Mouse (Mus musculus) mature B cell (primary cell): ENCODE data around the gene Dap3.
"Not testable (repeated sequence)": the region's sequence is repeated elsewhere in the genome, so short reads cannot be mapped to it uniquely, and the experiment has no call there.

Experiments
- in situ Hi-C: fragments of 300-500 bp; cut with MboI; formaldehyde crosslinking; loops from 2 replicates; pipeline ENCODE4 v1.14.3; 2019

Gene Dap3

DNA sequence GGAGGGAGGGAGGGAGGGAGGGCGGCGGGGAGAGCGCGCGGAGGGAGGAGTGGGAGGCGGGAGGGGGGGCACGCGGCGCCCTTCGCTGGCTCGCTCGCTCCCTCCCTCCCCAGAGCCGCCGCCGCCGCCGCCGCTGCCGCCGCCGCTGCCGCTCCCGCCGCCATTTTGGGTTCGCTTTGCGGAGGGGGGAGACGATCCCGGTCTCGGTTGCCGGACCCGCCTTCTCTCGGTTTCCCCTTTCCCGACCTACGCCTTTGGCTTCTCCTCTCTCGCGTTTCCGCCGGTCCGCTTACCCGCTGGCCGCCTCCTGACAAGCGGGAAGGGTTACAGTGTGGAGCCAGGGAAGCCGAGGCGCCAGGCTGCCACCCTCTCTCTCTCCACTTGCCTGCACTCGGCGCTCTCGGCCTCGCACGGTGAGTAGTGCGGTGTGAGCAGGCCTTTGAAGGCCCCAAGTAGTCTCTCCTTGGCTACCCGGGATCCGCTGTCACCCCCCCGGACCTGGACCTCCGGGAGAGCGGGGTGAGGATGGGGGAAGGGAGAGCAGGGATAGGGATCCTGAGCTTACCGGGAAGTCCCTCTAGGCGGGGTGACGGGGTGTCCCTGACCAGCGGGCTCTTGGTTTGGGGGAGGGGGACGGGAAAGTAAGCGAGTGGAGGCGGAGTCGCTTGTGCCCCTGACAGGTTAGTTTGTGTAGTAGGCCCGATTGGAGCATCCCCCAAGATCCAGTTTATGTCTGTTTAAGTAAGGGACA lies at the start of gene Dap3, which contains the start of gene Ash1l:
TSS of gene Dap3 (minus strand) at position 606 of the 751 bp plus-strand sequence.
TSS of gene Ash1l (plus strand) at position 47 of the 751 bp plus-strand sequence.
- in situ Hi-C loops, result no loop called here

DNA sequence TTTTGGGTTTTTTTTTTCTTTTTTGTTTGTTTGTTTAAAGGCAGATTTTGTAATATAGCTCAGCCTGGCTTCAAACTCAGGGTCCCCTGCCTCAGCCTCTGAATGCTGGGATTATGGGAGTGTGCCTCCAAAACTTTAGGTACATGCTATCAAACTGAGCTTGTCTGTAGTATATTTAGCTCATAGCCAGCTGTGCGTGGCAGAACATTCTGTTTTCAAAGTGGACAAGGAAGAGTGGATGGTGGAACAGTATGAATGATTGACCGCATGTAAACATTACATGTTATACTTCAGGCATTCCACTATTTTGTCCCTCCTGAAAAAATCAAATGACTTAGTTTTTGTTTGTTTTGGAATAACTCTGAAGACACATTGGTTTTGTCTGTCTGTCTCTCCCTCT lies 41.8 kb upstream of the Dap3 start:
- in situ Hi-C loops, result no loop called here

DNA sequence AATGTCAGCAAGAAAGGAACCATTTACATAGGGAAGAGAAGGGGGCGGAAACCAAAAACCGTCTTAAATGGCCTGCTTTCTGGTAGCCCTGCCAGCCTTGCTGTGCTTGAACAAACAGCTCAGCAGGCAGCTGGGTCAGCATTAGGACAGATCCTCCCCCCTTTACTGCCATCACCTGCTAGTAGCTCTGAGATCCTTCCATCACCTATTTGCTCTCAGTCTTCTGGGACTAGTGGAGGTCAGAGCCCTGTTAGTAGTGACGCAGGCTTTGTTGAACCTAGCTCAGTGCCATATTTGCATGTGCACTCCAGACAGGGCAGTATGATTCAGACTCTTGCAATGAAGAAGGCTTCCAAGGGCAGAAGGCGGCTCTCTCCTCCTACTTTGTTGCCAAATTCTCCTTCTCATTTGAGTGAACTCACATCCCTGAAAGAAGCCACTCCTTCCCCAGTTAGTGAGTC lies 33.0 kb upstream of the Dap3 start:
- in situ Hi-C loops, result no loop called here

DNA sequence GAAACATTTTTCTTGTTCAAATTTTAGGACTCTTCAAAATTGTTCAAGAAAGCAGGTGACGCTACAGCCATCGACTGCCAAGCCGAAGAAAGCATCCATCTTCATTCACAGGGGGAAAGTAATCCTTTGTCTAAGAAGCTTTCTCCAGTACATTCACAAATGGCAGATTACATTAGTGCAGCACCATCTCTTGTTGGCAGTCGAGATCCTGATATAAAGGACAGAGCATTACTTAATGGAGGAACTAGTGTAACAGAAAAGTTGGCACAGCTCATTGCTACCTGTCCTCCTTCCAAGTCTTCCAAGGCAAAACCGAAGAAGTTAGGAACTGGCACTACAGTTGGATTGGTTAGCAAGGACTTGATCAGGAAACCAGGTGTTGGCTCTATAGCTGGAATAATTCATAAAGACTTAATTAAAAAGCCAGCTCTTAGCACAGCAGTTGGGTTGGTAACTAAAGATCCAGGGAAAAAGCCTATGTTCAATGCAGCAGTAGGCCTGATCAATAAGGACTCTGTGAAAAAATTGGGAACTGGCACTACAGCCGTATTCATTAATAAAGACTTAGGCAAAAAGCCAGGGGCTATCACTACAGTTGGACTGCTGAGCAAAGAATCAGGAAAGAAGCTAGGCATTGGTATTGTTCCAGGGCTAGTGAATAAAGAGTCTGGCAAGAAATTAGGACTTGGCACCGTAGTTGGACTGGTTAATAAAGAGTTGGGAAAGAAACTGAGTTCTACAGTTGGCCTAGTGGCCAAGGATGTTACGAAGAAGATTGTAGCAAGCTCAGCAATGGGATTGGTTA lies 30.4 kb upstream of the Dap3 start:
- in situ Hi-C loops, result no loop called here

DNA sequence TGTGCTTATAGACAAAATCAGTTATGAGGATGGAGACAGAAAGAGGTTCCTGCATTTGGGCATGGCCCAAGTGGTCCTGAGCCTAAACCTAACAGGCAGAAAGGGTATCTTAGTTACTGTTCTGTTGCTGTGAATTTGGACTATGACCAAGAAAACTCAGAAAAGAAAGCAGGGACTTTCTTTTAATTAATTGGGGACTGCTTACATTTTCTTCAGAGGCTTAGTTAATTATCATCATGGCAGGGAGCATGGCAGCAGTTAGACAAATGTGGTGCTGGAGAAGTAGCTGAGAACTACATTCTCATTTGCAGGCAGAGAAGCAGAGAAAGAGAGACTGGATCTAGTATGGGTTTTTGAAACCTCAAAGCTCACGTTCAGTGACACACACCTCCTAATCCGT lies 24.0 kb upstream of the Dap3 start:
- in situ Hi-C loops, result no loop called here

DNA sequence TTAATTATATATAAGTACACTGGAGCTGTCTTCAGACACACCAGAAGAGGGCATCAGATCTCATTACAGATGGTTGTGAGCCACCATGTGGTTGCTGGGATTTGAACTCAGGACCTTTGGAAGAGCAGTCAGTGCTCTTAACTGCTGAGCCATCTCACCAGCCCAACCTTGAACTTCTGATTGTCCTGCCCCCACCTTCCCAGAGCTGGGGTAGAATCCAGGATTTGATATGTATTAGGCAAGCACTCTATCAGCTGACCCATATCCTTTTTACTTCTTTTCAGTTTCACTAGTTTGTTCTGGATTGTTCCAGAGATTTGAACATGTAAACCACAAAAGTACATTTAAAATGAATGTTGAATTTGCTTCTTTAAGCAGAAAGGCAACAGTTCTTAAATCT lies 12.2 kb upstream of the Dap3 start:
- in situ Hi-C loops, result not testable (repeated sequence)

DNA sequence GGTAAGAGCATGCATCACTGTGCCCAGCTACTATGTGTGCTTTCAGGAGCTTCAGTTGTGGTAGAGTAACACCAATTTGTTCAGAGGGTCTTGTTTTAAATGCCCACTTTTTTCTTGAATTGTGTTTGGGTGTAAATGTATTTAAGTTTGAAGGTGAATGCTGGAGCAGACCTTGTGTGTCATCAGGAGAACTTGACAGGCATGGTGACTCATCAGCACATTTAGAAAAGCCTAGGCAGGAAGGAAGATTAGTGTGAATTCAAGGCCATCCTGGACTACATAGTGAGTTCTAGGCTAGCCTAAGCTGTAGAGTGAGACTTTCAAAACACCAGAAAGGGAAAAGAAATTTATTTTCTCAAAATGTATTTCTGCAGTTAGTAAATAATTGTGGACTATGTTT lies 2.8 kb upstream of the Dap3 start:
- in situ Hi-C loops, result no loop called here

DNA sequence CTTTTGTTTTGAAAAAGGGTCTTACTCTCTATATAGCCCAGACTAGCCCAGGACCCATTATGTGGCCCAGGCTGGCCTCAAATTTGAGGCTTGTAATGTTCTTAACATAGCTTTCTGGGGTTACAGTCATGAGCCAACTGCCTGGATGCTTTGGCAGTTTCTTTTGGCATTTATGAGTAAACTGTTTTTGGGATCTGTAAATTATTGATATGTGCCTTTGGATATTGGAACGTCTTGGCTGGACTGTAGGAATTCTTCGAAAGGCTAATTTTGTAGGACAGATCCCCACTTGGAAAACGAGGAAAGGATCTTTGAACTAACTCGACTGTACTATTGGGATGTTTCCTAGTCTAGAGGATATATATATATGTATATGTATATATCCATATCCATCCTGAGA lies 2.3 kb upstream of the Dap3 start:
- in situ Hi-C loops, result no loop called here

DNA sequence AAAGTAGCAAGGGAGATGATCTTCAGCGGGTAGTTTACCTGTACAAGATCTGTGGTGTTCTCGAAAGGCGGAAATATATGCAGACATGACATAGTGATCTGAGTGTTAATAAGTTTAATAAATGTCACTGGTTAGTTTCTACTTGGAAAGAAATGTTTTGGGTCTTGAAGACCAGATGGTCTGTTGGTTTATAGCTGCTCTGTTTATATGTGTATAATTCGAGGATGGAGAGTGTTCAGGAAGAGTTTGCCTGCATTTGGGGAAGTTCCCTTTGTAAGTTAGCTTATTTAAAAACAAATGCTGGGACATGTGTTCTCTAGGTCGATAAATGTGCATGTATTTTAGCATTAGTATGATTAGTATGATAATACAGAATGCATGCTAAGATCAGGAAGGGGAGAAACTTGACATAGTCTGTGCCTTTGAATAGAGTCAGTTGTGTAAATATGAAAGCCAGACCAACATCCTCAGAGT lies 383 bp upstream of the Dap3 start:
- in situ Hi-C loops, result no loop called here

DNA sequence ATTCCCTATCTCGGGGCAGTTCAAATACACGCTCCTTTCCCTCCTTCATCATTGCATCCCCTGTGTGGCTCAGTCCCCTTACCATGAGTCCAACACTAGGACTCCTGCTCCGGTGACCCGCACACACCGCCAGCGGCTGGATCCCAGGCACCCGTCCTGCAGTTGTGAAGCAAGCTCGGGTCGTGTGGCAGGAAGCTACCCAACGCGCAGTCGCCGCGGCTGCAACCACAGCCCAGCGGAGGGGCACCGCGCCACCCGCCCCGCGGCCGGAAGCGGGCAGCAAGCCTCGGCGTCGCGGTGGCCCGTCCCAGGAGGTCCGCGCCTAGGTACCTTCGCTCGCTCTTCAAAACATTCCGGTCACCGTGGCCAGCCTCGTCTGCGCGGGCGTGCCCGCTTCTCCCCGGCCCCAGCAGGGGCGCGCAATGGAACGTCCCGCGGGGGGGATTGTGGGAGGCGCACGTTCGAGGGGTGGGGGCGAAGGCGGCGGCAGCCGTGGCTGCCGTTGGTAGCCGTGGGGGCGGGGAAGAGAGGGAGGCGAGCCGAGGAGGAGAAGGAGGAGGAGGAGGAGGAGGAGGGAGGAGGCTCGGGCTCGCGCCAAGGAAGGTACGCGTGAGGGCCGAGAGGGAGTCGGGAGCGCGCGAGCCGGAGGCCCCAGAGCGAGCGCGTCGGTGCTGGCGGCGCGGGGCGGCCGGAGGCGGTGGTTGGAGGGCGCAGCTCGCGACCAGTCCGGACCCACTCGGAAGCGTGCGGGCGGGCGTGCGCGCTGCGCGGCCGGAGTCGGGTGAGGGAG lies 1.0 kb downstream of the Dap3 start:
- in situ Hi-C loops, result no loop called here

DNA sequence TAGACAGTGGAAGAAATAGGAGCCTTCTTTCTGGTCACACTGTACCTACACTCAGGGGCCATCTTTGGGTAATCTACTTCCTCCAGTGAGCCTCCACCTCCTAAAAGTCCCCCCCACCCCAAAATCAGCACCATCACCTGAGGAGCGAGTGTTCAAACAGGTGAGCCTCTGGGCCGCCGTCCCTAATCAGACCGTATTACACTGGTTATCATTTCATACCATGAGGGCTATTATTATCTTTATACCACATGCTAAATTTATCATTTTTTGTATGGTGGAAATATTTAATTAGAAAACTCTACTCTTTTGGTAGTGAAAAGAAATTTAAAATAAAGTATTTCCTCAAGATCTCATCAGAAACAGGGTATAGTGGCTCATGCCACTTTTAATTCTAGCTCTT lies 6.9 kb downstream of the Dap3 start:
- in situ Hi-C loops, result no loop called here

DNA sequence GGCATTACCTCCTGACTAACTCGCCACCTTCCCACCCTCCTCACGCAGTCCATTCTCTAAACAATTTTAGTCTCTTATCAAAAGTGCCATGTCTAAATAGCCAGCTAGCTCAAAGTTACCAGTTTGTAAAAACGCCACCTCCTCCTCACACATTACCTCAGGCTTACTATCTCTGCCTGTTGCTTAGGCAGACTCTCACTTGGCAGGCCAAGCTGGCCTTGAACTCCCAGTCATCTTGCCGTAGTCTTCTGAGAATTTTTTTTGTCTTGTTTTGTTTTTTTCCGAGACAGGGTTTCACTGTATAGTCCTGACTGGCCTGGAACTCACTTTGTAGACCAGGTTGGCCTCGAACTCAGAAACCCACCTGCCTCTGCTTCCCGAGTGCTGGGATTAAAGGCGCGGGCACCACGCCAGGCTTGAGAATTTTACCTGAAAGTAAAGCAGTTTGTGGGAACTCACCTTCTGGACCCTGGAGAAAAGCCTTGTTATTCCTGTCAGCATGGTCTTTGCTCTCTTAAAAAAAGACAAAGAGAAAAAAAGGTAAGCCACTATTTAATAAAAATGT lies 8.6 kb downstream of the Dap3 start:
- in situ Hi-C loops, result no loop called here

DNA sequence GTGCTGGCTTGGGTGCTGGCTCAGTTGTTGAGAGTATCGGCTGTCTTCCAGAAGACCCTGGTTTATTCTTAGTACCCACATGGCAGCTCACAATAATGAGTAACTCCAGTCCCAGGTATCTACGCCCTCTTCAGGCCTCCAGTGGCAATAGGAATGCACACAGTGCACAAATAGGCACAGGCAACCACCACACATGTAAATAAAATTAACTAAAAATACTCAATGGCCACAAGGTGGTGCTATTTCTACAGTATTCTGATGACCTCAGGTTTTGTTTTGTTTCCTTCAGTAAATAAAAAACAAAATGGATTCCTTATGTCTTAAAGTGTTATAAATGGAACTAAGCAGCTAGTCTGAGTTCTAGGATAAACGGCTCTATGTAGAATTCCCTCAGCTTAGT lies 11.2 kb downstream of the Dap3 start:
- in situ Hi-C loops, result no loop called here

DNA sequence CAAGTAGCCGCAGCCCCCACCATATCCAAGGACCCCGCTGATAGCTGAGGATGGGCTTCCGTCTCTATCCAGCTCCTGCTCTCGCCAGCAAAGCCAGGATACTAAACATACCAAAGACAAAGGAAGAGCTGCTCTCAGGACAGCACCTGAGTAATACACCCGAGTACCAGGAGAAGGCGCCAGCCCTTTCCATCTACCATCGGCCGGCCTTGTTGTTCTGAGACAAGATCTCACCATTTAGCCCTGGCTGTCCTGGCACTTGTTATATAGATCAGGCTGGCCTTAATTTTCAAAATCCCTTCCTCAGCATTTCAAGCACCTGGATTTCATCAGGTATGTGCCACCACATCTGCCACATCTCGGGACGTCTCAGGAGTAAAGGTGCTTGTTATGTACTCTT lies 11.9 kb downstream of the Dap3 start:
- in situ Hi-C loops, result no loop called here

DNA sequence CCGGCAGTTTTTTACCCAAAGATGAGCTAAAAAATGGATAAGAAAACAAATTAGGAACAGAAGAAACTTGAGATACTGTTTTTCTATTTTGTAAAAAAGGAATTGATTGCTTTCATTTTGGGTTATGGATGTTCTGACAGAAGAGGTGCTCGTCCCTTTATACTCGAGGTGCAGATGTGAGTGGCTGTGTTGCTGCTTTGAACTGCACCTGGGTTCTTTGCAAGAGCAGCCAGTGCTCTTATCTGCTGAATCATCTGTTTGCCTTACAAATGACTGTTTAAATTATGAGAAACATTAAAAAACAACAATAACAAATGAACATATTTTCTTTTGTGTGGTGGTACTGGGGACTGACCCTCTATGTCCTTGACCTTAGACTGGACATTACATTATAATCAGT lies 21.5 kb downstream of the Dap3 start:
- in situ Hi-C loops, result no loop called here

DNA sequence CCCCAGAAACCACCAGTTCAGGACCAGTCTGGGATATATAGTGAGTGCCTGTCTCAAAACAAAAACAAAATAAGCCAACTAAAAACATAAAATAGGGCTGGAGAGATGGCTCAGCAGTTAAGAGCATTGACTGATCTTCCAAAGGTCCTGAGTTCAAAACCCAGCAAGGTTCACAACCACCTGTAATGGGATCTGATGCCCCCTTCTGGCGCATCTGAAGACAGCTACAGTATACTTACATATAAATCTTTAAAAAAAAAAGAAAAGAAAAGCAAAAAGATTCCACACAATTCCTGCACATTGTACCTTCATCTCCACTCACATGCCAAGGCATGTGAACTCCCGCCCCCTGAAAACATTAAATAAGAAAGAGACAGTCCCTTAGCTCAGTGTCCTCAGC lies 25.3 kb downstream of the Dap3 start:
- in situ Hi-C loops, result no loop called here

DNA sequence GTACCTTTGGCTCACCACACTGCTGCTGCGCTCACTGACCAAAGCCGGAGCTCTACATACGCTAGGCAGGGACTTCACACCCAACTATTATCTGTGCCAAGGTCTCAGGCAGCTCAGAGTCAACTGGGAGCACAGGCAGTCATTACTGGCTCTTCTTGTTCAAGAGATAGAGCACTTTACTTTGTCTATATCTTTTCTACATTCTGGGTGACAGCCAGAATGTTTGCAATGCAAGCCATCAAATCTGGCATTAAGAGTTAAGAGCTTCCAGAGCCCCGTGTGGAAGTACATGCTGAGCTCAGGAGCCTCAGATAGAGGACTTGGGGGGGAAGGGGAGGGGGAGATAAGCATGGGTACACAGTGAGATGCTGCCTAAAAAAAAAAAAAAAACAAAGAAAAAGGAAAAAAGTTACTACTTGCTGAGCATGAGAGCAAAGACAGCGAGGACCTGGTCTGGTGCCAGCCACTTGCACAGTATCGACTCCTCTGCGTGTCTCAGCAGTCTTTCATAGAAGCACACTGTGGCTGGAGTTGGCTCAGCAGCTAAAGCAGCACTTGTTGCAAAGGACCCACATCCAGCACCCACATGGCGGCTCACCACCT lies 26.9 kb downstream of the Dap3 start:
- in situ Hi-C loops, result no loop called here

DNA sequence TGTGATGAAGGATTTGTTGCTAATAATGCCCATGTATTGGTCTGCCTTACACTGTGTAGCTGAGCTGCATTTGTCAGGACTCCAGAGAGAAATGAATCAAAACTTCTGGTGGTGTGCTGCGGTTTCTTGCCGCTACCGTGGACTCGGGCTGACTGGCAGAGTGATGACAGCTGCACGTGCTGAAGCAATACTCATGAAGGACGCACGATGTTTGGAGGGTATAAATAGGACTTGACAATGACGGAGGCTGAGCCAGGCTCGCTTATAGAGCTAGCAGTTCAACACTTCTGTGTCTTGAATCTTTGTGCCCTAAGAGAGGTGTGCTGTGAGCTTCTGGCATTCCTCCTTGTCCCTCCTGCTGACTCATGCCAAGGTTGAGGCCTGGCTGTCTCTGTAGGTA lies 29.6 kb downstream of the Dap3 start:
- in situ Hi-C loops, result no loop called here

DNA sequence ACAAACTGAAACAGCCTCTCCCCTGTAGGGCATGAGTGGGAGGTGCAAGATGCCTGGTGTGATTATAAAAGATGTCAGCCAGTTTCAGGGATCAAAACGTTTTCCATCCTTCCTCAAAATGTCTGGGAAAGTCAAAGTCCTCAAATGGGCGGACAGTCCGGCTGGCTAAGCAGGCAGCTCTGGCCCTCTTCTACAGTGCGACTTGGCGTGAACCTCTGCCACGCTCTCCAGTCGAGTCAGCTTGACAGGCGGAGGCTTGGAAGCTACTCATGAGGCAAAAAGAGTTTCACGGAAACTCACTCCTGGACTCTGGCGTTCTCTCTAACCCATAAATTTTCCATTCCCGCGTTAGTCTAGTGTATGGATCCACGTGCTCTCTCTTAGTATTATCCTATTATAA lies 32.0 kb downstream of the Dap3 start:
- in situ Hi-C loops, result no loop called here

DNA sequence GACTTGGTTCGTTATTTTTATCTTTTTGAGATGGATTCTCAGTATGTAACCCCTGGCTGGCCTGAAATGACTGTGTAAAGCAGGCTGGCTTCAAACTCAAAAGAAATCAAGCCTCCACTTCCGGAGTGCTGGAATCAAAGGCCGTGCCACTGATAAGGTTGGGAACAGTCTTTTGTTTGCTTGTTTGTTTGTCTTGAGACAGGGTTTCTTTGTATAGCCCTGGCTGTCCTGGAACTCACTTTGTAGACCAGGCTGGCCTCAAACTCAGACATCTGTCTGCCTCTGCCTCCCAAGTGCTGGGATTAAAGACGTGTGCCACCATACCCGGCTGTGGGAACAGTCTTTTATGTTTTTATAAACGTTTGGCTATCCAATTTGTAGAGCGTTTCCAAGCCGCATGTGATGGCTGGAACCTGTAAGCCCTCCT lies 36.6 kb downstream of the Dap3 start:
- in situ Hi-C loops, result no loop called here
